Mouse (Mus musculus) heart, adult 2 months (tissue): ENCODE results near the gene Rpl21.

ENCODE experiments used
- CTCF ChIP-seq: fragments of 200-600 bp; IDR thresholded peaks from 2 replicates; pipeline ENCODE4 v1.8.1; 2022; ENCODE audit warnings: antibody characterized with exemption, mild to moderate bottlenecking, moderate library complexity
- POLR2A ChIP-seq: fragments of 200-500 bp; IDR thresholded peaks from 2 replicates; pipeline ENCODE4 v1.6.1; 2011; ENCODE audit warnings: mild to moderate bottlenecking, low read depth, low read length, control low read depth; ENCODE audit not compliant: insufficient read depth

DNA sequence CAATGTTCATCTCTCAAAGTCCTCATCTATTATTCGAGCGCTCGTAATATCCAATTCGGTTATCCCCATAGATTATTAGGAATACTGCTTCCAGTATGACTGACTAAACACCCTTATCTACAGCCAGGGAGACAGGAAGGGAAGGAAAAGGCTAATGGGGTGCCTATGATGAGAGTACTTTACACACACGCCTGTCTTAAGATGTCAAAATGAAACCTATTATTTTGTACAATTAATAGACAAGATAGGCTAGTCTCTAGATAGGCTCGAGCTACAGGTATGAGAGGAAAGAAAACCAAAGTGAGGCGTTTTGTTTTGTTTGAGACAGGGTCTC, 288 bp upstream of the Rpl21 start:
- TF ChIP-seq CTCF = no peak
- TF ChIP-seq POLR2A = no peak
